Mouse (Mus musculus): ENCODE measurements around the gene Flad1. TPM values are rescaled to one million over a fixed set of nuclear protein-coding genes. Genes with fewer than 3 reads are reported as not detected.

Gene Flad1
- total RNA-seq, 2 experiments from 2014 or later = 28.8 to 33.6 TPM

DNA sequence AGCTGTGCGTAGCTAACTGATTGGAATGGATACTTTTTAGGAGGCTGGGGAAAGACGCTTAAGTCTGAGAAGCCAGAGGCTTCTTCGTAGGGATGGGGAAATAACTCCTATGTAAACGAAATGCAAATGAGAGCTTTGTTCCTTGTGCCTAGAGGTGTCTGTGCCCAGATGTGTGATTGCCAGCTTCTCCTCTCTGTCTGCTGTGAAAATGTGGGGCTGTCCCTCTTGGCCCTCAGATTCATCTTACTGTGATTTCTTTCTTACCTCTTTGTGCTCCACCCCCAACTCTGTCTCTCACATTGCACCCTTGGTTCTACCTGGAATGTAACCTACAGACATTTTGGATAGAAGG is 15.0 kb downstream of the Flad1 start:
- no peak for DNase-seq (ENCODE audit: low spot score in 2 of 2)

DNA sequence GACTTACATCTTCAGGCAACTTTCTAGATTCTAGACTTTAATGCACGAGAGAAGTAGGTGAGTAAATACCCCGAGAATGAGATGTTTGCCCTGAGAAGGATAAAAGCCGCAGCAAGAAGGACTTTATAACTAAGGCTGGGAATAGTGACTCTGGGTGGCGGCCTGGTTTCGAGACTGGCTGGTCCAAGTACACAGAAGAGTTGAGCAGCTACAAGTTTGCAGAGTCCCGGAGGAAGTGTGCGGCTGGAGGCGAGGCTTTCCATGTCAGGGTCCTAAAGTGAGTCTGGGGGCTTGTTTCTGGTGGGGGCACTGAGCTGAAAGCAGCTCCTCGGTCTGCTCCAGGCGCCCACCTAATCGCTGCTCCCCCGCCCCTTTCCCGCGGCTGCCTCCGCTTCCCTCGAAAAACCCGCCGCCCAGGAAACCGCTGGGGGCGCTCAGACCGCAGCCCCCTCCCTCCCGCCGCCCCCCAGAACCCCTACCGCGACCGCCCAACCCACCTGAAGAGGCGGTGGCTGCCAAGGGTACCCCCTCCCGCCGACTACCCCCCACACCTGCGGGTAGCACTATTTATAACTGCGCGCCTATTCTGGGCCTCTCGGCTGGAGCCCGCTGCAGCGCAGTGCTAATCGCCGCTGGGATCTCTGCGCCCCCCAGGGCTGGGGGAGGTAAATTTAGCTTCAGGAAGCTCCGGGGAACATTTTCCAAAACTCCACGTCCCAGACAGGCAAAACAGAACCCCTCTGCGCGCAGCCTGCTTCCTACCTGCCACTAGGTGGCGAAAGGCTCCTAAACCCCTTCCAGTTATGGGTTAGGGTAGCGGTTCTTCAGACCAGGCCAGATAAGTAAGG is 15.6 kb downstream of the Flad1 start:
- peak; percentile 65 to 69 for DNase-seq (ENCODE audit: low spot score in 2 of 2)

DNA sequence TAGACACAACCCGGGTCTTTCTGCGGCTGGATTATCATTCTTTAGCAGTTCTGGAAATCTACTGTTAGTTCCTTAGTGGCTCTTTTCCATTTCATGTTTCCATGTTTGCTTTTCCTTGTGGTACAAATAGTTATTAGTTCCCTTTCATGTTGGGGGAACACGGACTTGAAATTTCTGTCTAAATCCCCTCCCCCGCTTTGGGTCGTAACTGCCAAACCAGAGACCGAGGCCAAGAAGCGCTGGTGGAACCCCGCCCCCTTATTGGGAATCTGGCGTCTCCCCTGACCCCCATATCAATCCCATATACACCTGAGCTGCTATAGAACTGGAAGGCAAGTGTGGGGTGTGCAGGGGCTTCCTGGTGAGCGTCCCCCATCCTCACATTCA is 16.3 kb downstream of the Flad1 start:
- no peak for DNase-seq (ENCODE audit: low spot score in 2 of 2)

DNA sequence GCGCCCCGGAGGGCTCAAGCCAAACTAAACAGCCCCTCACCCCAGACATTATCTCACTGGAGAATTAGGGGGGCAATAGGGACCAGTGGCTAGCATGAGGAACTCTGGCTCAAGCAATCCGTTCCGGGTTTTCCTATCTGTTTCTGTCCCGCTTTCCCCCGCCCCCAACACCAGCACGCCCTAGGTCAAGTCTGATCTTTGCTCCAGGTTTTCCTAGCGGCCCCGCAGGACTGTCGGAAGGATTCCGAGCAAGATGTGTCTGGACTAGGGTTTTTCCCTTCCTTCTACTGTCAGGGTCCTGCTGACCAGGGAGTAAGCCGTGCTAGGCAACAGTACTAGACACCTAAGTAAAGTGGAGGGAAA is 16.8 kb downstream of the Flad1 start:
- peak; percentile 63 to 73 for DNase-seq (ENCODE audit: low spot score in 2 of 2)

DNA sequence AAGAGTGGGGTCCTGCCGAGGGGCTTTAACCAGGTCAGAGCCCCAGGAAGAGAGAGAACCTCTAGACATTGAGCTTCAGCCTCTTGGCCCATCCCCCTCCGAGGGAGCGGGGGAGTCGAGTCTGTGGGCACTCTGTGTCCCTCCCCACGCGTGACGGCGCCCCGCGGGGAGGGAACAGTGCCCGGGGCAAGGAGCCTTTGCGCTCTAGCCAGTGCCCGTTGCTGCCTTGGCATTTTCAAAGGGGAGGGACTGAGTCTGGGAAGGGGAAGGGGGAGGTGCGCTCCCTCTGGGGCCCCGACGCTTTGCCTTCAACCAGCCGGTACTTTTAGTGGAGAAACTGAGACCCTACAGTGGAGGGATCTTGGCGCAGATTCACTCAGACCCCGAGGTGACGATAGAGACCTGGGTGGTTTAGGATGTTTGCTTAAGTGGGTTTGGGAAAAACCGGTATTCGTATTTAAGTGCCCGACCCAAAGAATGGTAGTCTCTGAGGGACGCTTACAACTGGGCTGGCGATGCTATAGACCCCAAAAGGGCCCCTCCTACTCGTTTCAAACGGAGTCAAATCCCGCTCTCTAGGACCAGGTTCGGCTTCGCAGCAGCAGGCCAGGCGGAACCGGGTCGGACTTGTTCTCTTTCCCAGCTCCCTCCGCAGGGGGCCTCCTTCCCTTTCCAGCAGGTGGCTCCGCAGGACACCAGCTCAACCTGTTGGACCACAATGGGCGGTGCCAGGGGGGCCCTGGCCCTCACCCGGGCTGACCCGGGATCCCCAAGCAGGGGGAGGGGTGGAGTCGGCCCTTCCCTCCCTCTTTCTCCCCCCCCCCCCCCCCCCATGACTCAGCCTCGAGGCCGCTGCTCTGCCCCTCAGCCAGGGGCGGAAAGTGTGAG is 17.4 kb downstream of the Flad1 start, which contains the start of gene Zbtb7b:
Gene Zbtb7b (minus strand): TSS at position 771 of the 888 bp plus-strand sequence.
- DNase-seq (ENCODE audit: low spot score in 2 of 2) = peak; percentile 69 to 76

DNA sequence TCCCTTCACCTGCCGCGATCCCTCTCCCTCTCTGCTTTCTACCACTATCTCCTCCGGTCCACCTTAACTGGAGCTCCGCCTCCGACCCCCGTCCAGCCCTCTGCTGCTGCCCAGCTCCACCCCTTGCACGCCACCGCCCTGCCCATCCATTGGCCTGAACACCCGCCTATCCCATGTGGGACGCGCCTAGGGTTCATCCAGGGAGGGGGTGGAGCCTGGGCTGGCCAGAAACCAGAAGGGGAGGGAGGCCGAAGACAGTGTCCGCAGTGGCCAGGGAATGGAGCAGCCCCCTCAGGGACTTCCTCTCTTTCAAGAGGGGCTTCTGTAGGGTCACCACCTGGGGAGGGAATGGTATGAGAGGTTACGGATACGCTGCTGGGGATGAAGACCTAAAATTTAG is 18.1 kb downstream of the Flad1 start:
- DNase-seq (ENCODE audit: low spot score in 2 of 2) = peak; percentile 95 to 96

DNA sequence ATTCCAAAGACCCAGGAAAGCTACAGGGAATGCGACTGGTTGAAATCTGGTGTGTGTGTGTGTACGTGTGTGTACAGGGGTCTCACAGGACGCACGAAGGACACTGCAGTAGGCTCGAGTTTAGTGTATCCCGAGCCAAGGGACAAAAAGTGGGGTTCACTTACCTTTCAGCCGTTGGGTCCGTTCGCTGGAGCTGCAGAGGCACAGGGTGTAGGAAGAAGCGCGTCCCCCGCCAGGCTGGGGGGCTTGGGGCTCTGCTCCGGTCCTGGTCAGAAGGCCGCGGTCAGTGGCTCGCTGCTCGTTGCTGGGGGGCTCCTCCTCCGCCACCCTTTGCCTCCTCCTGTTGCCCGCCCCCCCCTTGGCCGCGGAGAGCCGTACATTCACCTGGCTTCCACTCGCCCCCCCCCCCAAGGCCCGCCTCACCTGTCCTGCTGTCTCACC is 18.8 kb downstream of the Flad1 start:
- peak in 1 of 2 experiments; percentile 45 for DNase-seq (ENCODE audit: low spot score in 2 of 2)

DNA sequence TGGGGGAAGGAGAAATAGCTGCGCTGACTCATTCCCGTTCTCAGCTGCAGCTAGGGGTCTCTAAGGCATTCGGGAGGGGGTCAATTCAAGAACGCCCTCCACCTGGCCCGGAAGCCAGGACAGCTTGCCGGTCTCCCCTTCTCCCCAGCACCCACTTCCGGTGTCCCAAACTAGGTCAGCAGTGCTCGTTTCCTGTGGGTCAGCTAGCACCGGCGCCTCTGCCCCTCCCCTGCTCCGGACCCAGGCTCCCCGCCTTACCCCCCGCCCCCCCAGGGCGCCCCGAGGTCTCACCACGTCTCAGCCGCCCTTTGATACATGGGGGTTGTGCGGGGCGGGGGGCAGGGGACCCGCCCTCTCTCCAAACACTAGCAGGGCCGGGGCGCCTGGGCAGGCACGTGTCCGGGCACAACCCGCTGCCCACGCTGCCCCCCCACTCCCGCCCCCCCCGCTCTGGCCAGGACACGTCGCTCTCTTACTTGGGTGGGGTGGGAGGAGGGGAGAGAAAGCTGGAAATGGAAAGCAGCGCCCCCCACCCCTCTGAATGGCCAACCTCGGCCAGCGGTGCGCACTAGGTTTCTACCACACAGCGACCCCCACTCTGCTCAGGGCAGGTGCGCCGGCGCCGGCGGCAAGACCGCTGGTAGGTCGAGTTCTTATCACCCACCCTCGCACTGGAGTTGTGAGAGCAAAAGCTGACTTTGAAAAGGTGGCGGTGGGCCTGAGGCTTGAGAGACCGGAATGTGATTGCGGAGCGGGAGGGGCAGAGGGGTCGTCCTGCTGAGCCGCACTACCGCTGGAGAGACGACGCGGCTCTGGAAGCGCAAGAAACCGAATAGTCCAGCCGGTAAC is 19.8 kb downstream of the Flad1 start:
- peak; percentile 42 to 48 for DNase-seq (ENCODE audit: low spot score in 2 of 2)

DNA sequence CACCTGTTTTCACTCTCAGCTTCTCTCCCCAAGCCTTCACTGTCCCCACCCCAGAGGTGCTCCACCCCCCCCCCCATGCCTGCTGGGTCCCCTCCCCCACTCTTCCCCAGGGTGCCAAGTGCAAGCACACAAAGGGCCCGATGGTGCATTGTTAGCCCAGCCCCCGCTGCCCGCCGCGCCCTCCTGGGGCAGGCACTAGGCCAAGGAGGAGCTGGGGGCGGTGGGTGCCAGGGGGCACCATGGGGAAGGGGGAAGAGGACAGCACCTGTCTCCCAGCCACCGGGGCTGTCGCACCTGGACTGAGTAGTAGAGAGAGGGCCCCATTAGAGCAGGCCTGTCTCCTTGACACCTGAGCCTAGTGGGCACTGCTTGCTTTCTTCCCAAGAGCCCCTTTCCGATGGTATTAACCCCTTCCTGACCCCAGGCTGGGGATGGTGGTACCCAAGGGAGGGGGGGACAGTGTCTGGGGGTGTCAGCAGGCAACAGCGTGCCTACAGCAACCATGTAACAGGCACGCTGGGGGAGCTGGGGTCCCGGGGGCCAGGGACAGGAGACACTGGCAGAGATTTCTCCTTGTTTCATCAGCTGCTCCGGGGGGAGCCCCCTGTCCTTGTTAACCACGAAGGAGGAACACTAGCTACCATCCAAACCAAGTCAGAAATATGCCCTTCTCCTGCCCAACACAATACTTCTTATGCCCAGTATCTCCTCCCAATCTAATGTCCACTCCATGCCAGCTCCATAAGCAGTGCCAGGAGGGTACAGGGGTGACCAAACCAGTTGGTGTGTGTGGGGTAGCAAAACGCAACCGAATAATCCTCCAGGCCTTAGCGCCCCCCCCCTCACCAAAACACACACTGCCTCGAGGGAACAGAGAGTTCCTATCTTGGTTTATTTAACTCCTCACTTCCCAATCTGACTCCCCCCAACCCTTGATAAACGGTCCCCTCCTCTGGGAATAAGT is 20.7 kb downstream of the Flad1 start:
- DNase-seq (ENCODE audit: low spot score in 2 of 2) = peak in 1 of 2 experiments; percentile 16

DNA sequence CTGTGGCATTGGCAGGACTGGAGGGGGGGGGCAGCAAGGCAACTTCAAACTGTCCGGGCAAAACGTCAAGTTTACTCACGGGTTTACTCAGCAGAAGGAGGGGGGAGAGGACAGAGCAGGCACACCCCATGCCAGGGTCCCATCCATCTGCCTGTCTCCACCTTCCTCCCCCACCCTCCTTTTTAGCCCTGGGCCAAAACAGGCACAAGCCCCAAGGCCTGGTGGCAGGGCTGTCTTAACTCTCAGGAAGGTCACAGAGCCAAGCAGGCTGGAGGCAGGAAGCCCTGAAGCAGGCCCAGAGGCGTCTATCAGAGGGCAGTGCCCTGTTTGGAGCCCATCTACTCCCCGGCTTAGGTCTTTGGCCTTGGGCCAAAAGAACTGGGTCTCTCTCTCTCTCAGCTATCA is 21.6 kb downstream of the Flad1 start:
- no peak for DNase-seq (ENCODE audit: low spot score in 2 of 2)

DNA sequence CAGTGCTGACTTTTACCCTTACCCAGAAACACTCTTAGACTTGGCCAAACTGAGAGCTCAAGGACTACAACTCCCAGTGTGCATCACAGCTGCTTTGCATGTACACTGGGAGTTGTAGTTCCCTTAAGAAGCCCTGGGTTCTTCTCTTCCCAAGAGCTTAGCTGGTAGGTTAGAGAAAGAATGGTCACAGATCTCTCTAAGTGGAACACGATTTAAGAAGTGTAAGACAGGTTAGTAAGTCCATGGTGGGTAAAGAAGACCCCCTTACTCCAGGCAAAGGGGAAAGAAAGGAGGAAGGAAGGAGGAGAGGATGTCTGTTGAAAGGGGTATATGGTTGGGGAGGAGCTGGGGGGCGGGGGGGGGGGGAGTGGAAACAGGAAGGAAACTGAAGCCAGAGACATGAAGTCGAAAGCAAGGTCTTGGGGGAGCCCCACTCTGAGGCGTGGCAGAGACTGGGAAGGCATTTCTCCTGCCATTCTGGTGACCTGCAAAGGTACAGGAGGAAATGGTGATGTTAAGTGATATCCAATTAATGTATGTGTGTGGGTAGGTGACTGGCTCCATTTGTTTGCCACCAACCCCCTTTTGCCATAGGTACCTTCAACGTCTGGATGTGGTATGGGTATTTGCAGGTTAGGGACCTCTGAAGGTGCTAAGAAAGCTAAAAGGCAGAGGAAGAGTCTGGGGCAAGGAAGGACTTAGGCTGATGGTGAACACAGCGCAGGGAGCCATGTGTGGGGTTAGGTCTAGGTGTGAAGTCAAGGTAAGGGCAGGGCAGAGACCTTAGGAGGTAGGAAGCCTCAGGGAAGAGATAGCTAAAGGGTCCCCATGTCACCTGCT is 22.5 kb downstream of the Flad1 start:
- peak in 1 of 2 experiments; percentile 34 for DNase-seq (ENCODE audit: low spot score in 2 of 2)

DNA sequence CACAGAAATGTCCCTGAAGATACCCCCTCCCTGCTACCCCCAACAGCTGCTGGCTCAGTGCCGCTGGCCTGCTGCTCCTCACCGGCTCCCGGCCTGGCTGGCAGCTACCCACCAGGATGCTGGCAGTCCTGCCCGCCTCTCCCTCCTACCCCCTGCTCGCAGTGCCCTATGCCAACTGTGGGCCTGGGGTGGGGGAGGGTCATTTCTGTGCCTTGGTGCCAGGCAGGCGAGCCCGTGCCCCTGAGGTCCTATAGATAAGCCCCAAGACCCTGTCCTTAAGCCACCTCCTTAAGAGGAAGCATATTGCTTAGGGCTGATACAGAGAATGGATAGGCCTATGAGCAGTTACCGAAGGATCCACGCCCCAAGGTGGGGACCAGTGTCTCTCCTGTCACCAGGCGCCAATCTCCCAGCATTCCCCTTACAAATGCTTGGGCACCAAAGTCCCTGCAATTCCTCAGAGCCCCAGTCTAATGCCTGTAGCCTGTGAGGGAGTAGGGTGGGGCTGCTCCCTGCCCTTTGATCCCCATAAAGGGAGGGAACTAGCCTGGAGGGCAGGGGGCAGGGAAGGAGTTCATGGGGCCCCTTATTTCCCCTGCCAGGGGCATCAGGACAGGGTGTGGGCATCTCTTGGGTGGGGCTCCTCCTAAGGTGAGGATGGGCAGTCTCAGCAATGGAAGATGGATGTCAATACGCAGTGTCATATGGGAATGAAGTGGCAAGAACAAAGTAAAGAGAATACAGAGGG is 23.4 kb downstream of the Flad1 start:
- peak; percentile 72 to 78 for DNase-seq (ENCODE audit: low spot score in 2 of 2)

DNA sequence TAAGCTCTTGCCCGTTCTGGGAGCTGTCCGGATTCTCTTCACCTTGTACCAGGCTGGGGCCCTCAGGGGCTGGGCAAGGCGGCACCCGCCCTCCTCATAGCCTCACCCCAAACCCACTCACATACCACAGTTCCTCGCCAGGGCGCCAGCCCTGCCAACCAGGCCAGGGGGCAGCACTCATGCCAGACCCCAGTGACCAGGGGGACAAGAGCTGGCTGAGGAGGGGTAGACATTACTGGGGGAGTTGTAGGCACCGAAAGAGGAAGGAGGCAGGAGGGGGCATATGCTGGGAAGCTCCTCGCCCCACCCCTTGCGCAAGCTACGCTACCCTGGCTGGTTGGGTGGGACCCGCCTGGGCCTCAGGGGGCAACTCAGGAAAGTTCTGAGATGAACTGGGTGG is 24.0 kb downstream of the Flad1 start:
- DNase-seq (ENCODE audit: low spot score in 2 of 2) = peak; percentile 18 to 45

DNA sequence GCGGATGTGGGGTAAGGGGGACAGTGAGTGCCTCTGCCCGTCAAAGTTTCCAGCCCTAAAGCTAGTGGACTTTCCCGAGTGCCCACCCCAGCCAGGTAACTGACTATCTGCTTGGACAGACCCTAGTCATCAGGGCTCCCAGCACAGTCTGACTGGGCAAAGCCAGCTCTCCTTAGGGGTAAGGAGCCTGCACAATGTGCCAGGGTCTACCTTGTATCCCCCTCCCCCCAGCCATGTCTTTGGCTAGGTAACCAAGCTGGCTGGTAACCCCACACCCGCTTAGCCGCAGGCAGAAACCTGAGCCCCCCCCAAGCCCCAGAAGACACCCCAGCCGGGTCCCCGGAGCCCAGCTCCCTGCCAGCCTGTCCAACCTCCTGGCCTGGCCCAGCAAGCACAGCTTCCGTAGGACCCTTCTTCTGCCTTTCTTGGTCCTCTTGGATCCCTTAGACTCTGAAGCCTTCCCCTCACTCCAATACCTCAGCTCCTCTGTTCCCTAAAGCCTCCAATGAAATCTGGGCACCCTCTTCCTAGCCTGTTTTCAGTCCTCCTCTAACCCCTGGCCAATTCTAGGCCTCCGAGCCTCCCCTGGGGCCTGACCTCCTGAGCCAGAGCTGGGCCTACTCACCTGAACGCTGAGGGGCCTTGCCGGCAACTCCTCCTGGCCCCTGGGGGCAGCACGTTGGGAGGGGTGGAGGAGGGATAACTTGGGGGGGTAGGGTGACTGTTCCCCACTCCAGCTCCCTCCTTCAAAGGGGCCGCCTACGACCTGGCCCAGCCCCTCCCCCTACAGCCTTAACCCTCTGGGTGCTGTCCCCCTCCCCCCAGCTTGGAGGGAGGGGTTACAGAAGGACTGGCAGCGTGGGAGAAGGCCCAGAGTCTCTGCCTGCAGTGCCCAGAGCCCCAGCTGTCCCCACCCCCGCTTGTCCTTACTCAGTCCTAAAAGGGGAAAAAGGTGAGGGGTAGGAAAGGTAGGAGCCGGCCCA is 24.9 kb downstream of the Flad1 start:
- DNase-seq (ENCODE audit: low spot score in 2 of 2) = no peak

DNA sequence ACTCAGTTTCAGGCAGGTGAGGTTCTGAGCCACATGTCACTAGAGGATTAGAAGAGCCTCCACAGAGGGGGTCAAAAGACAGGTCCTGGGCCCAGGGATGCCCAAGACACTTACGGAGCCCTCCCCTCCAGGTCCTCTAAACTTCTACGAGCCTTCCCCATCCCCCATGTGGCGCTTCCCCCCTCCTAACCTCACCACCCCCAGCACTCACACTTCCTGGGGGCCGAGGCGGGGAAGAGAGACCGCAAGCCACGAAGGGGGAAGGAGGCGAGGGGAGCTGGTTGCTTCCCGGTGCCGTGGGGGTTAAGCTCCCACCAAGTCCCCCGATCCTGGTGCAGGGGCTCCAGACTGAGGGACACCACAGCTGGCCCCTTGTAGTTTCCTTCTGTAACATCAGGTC is 26.2 kb downstream of the Flad1 start:
- DNase-seq (ENCODE audit: low spot score in 2 of 2) = no peak

DNA sequence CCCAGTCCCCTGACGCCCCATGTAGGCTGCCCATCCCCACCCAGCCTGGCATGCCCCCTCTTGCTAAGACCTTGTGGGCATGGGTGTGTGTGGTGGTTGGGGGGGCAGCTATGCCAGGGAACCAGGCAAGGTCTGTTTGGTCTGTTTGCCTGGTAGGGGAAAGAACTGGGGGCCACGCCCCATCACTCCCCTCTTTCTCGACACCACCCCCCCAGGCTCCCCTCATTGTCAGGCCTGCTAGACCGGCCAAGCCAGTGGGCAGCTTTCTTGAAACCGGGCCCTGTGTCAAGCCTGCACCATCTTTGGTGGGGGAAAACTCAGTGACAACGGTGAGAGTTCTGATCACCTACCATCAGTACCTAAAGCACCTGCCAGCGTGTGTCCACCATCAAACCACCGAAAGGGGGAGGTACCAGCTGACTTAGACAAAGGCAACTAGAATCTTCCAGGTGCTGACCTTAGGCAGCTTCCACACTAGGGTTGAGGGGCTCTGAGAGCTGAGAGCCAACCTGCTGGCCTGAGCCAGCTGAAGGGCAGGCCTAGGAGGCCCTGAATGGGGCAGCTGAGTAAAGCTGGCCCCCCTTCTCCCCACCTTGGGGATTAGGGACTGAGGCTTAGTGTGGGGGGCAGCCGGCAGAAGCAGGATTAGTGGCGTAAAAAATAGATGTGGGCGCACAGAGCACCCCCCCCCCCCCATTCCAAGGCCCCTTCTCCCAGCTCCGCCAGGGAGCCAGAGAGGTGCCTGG is 27.2 kb downstream of the Flad1 start:
- DNase-seq (ENCODE audit: low spot score in 2 of 2) = no peak
